In the genomic region with DNA sequence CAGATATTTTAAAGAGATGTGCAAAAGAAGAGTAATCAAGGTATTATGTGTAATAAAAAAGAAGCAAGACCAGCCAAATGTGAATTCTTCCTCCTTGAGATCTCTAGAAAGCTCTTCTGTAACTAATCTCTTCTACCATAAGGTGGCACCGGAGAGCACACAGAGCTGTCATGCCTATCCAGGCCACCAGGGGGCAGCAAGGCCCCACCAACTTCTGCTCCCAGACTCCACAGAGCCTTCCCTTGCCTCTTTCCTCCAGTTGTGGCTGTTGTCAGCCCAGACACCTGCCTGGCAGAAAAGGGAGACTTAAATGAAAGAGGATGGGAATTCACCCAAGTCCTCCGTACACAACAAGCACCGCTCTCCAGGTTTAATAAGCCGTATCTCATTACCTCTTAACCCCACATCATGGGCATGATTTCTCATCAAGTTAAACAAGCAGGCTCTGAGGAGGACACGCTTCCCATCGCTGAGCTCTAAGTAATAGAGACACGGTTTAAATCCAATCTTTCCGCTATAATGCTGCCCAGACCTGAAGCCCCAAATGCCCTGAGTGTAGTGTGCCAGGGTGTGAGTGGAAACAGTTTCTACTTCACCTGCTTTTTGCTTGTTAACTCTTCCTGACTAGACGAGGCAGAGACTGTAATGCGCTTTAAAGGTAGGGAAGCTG, we compare ENCODE assay signal across 9 mouse cellular contexts. TPM values are rescaled to one million over a fixed set of nuclear protein-coding genes. Genes with fewer than 3 reads are reported as not detected.
DNase-seq lines count a peak whose midpoint lies in the region; TF ChIP-seq lines count a peak whose summit lies in the region.
"Had no signal": no experiment of that assay in that cellular context is flagged by ENCODE, and none has a peak within 500 bp of the region (broad histone marks: within the 10 kb centered on the region; RNA-seq: fewer than 3 reads in every experiment).

No protein-coding gene starts in this region.

- no peak overlapping the region for H3K4me3 ChIP-seq in lung, adult 2 months (replicated peaks; ENCODE audit: extremely low read depth, low read depth, low read length)
- H3K4me3 ChIP-seq: limb, embryonic 15.5 days had no signal

- H3K4me1 ChIP-seq in lung, adult 2 months (ENCODE audit: control insufficient read depth, insufficient read depth, low read length): no peaks in the 10 kb centered on the region

- intact Hi-C loops in gastrocnemius, postnatal 14 days (cut with DNase I; ENCODE audit: low total_unique reads): loop anchor here (5.0 kb wide), 1 partner anchor 51 kb away; a partner anchor contains a TSS

- DNase-seq in B cell, adult 2 months: peak; percentile 74 to 78
- DNase-seq in WW6 (ENCODE audit: low read depth, low spot score): peak; percentile 42
- peak; percentile 78 to 86 for DNase-seq in cerebellum, postnatal 4 days (ENCODE audit: low spot score in 2 of 2)
- DNase-seq in gastrocnemius, postnatal 14 days: peak; percentile 63
- peak; percentile 76 to 79 for DNase-seq in kidney, postnatal 4 days
- DNase-seq in lung, adult 2 months: peak; percentile 42
- DNase-seq in retina, adult 2 months (ENCODE audit: low read depth, low spot score): peak; percentile 28
- peak; percentile 69 for DNase-seq in thymus, postnatal 4 days

- TF ChIP-seq POLR2A in lung, adult 2 months (IDR thresholded peaks at IDR 0.05; ENCODE audit: borderline replicate concordance, extremely low read depth, low read depth, low read length): no peak

- WGBS in lung, adult 2 months: 66% methylated on average over 10 of the region's 10 CpGs

- peak; percentile 99 for TF ChIP-seq CTCF in lung, adult 2 months (IDR thresholded peaks at IDR 0.05; ENCODE audit: insufficient read depth, low read length)

RNA-seq across cellular contexts. Expression of a gene that starts 28.1 kb away (rescaled TPM):
- total RNA-seq in gastrocnemius, postnatal 14 days (2021): under 1 TPM in 1 of 2 experiments, not detected in 1; 0.06 TPM
- polyA plus RNA-seq in lung, adult 2 months (2012; rRNA removed): 0.04 and 0.05 TPM in 2 replicates

RNA-seq across cellular contexts. Expression of a gene that starts 39.1 kb away (rescaled TPM):
- total RNA-seq in gastrocnemius, postnatal 14 days (2021): 1 to 10 TPM in 1 of 2 experiments, under 1 TPM in 1; 0.29 to 1.1 TPM
- 1.9 and 2.5 TPM in 2 replicates for polyA plus RNA-seq in lung, adult 2 months (2012; rRNA removed)

RNA-seq across cellular contexts. Expression of a gene that starts 42.1 kb away (rescaled TPM):
- not detected for total RNA-seq in gastrocnemius, postnatal 14 days (2021)
- polyA plus RNA-seq in lung, adult 2 months (2012; rRNA removed): not detected in 2 replicates
- polyA plus RNA-seq: limb, embryonic 15.5 days had no signal

RNA-seq across cellular contexts. Expression of a gene that starts 49.2 kb away (rescaled TPM):
- total RNA-seq in gastrocnemius, postnatal 14 days (2021): under 1 TPM in 1 of 2 experiments, not detected in 1; 0.45 TPM
- polyA plus RNA-seq in lung, adult 2 months (2012; rRNA removed): 0.51 and 0.58 TPM in 2 replicates

Comparison
In these comparisons a context has a peak if more than half of its experiments do, and no peak if none do; other contexts are left out.
1. DNase-seq: peak in every context shown above with its lines; median percentile 82 in cerebellum, postnatal 4 days; 78 in kidney, postnatal 4 days; 76 in B cell, adult 2 months; 69 in thymus, postnatal 4 days; 63 in gastrocnemius, postnatal 14 days; 42 in WW6; 42 in lung, adult 2 months; 28 in retina, adult 2 months.